Mouse (Mus musculus) midbrain, embryonic 15.5 days (tissue): ENCODE results near the gene Abcb8. TPM values are rescaled to one million over a fixed set of nuclear protein-coding genes. Genes with fewer than 3 reads are reported as not detected.

Experiments used
- ATAC-seq: fragments of 200-750 bp; cut with Nextera tagmentation; replicated peaks from 2 replicates; pipeline ENCODE4 v1.8.0; 2017; ENCODE audit warnings: moderate TSS enrichment
- H3K27ac ChIP-seq: fragments of 300-500 bp; sonication (generic); 2 replicates; pipeline ENCODE4 v1.5.1; 2015; ENCODE audit warnings: mild to moderate bottlenecking, inconsistent platforms
- H3K27me3 ChIP-seq: fragments of 300-500 bp; sonication (generic); replicated peaks from 2 replicates; pipeline ENCODE4 v1.6.1; 2015; ENCODE audit warnings: inconsistent platforms
- H3K36me3 ChIP-seq: fragments of 300-500 bp; sonication (generic); replicated peaks from 2 replicates; pipeline ENCODE4 v1.6.1; 2015; ENCODE audit warnings: inconsistent platforms
- H3K4me1 ChIP-seq: fragments of 300-500 bp; sonication (generic); 2 replicates; pipeline ENCODE4 v1.6.1; 2015; ENCODE audit warnings: inconsistent platforms
- H3K4me2 ChIP-seq: fragments of 300-500 bp; sonication (generic); 2 replicates; pipeline ENCODE4 v1.6.1; 2015; ENCODE audit warnings: inconsistent platforms, mild to moderate bottlenecking, moderate library complexity
- H3K4me3 ChIP-seq: fragments of 300-500 bp; sonication (generic); 2 replicates; pipeline ENCODE4 v1.5.1; 2015; ENCODE audit warnings: mild to moderate bottlenecking, inconsistent platforms
- H3K9ac ChIP-seq: fragments of 300-500 bp; sonication (generic); 2 replicates; pipeline ENCODE4 v1.6.1; 2015; ENCODE audit warnings: mild to moderate bottlenecking, inconsistent platforms
- H3K9me3 ChIP-seq: fragments of 300-500 bp; sonication (generic); 2 replicates; pipeline ENCODE4 v1.6.1; 2016; ENCODE audit warnings: inconsistent platforms
- WGBS: fragments of 180-500 bp; shearing (Covaris S2); methylation state at CpG from one replicate; pipeline ENCODE4 v1.1.7; 2015; ENCODE audit warnings: mixed read lengths; 5-methylcytosine and 5-hydroxymethylcytosine counted together
- polyA plus RNA-seq: library from polyadenylated mRNA; unstranded; fragments of >200 nt; fragmentation: Nextera tagmentation; extraction: Ambion mirVana; gene quantifications from 2 replicates; pipeline ENCODE4 v1.2.1, GENCODE M21; 2015

Gene Abcb8
- polyA plus RNA-seq, result 57.1 and 60.0 TPM in 2 replicates

DNA sequence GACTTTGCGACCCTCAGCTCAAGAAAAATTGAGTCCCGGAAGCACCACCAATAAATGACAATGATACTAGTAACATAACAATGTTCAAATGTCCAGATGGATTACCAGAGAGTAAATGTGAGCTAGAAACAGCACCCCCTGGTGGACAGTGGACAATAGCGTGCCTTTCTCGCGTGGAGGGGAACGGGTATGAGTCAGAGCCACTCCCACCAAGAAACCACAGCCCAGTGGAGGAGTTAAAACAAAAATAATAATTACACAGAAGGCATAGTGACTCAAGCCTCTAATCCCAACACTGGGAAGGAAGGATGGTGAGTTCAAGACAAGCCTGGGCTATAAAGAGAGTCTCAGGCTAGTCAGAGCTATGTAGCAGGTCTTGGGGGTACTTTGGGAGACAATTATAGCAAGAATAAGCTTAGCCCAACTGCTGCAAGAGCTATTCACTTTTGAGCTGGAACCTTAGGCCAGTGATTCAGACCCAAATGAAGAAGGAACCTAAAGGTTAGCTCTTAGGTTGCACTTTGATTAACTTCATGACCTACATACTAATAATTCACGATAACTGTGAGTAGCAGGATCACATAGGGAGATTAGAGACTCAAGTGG, at the start of gene Abcb8:
Gene Abcb8 (plus strand): TSS at position 272 of the 606 bp plus-strand sequence.
- Histone ChIP-seq H3K27me3 (peaks cover 17% of the 10 kb centered on the region), H3K4me2 (peak within 1 kb of the TSS; percentile 60), H3K9ac (peak within 1 kb of the TSS; percentile 55), H3K9me3 (no peaks in the 10 kb centered on the region), H3K4me3 (peak within 1 kb of the TSS; percentile 65), H3K36me3 (no peaks in the 10 kb centered on the region), H3K4me1 (peaks cover 18% of the 10 kb centered on the region), H3K27ac (peak within 1 kb of the TSS; percentile 93)
- no peak for ATAC-seq
- 21% methylated on average over 7 of the region's 7 CpGs for WGBS

DNA sequence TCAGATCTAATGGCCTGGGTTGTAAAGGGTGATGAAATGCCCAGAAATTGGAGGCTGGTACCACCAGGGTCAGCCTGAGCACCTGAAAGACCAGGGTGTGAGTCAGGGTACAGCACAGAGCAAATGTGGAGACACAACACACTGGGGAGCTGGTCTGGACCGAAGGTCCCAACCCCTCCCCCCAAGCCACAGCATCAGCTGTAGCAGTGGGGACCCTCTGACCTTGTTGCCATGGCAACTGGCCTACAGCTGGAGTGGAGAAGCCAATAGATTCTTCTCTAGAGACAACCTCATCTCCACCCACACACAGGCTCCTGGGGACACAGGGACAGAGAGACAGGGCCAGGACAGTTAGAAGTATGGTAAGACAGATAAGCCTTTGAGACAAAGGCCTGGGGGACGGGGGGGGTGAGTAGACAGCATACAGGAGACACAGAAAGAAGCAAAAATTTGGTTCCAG, 49.5 kb upstream of the Abcb8 start:
- WGBS, result 3% methylated on average over 2 of the region's 2 CpGs
- H3K27ac ChIP-seq, result peak overlapping the region; percentile 90
- ATAC-seq, result peak; percentile 55
- H3K27me3 ChIP-seq, result no peaks in the 10 kb centered on the region
- H3K4me3 ChIP-seq, result no peak overlapping the region
- H3K4me1 ChIP-seq, result peaks cover 47% of the 10 kb centered on the region
- no peaks in the 10 kb centered on the region for H3K9me3 ChIP-seq
- H3K36me3 ChIP-seq, result no peaks in the 10 kb centered on the region
- H3K9ac ChIP-seq, result peak overlapping the region; percentile 33
- H3K4me2 ChIP-seq, result peak overlapping the region; percentile 30

DNA sequence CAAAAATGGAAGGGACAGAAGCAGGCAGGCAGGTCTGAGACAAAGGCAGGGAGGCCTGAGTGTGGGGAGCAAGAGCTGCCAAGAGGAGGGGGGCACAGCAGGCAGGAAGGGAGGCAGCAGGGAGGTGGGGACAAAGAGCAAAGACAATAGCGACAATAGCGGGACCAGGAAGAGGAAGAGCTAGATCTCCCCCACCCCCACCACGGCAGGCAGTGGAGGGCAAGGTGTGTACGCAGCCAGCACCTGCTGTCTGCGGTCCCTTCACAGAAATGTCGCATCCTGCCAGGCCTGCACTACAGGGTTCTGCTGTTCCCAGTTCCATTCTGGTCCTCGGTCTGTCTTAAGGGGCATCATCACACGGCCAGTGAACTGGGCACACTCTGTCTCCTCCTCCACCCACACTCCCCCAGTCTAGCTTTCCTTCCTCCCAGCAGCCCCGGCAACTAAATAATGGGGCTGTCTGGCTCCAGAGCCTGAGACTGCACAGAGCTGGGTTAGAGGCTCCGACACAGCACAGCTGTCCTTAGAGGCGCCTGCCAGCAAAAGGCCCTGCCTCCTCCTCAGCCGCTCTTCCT, 48.9 kb upstream of the Abcb8 start:
- Histone ChIP-seq H3K4me1 (peaks cover 53% of the 10 kb centered on the region), H3K27me3 (no peaks in the 10 kb centered on the region), H3K27ac (peak overlapping the region; percentile 90), H3K9me3 (no peaks in the 10 kb centered on the region), H3K36me3 (no peaks in the 10 kb centered on the region), H3K9ac (peak overlapping the region; percentile 33), H3K4me2 (peak overlapping the region; percentile 30), H3K4me3 (no peak overlapping the region)
- 4% methylated on average over 12 of the region's 12 CpGs for WGBS
- ATAC-seq, result peak; percentile 44

DNA sequence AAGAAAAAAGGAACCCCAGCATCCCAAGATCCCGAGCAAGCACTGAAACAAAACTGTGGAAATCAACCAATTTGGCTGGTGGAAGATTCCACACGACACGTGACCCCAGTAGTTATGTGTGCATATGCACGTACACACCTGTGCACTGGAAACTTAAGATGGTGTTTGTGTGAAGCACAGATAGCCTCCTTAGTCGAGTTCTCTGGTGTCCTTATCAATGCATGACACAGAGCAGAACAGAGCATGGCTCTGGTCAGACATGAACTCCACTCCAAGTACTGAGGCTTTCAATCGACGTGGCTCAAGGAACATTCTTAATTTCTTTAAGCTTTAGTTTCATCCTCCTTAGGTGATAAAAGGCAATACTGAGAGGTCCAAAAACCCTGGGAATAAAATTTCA, 47.1 kb upstream of the Abcb8 start:
- H3K27me3 ChIP-seq, result no peaks in the 10 kb centered on the region
- H3K4me3 ChIP-seq, result no peak overlapping the region
- H3K27ac ChIP-seq, result no peak overlapping the region
- no peak overlapping the region for H3K4me2 ChIP-seq
- 90% methylated on average over 7 of the region's 7 CpGs for WGBS
- H3K4me1 ChIP-seq, result peaks cover 68% of the 10 kb centered on the region
- ATAC-seq, result no peak
- no peaks in the 10 kb centered on the region for H3K36me3 ChIP-seq
- H3K9ac ChIP-seq, result no peak overlapping the region
- no peaks in the 10 kb centered on the region for H3K9me3 ChIP-seq

DNA sequence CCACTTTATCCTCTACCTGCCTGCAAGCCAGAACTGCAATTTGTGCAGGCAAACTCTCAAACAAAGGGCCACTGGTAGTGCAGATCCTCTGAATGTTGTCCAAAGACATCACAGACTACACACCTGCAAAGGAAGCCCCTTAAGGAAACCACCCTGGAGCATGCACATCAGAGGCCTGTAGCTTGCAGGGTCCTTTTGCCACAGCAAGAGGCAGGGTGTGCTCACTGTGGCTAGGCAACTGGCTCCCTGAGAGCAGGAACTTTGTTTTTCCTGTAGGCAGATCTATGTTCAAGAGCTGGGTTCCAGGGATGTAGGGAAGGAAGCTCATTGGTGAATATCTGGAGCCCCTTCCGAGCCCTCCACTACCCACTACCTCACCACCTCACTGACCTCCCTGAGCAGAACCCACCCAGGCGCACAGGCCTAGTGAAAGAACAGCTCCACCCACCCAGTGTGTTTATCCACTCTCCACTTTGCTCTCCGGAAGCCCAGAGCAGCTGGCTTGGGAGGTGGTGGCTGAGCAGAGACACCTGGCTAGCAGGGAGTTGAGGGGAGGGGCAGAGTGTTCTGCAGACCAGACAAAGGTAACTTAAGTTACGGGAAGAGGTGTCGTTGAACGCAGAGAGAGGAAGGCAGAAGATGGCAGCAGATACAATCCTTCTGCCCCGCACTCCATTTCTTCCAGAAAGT, 46.1 kb upstream of the Abcb8 start:
- Histone ChIP-seq H3K9ac (0 out of 2 replicates have a peak overlapping the region, but pooled peaks have one; percentile 55), H3K4me1 (peaks cover 73% of the 10 kb centered on the region), H3K27me3 (no peaks in the 10 kb centered on the region), H3K9me3 (no peaks in the 10 kb centered on the region), H3K36me3 (no peaks in the 10 kb centered on the region), H3K27ac (no peak overlapping the region), H3K4me3 (peak overlapping the region; percentile 52), H3K4me2 (peak overlapping the region; percentile 94)
- 72% methylated on average over 7 of the region's 7 CpGs for WGBS
- ATAC-seq, result no peak

DNA sequence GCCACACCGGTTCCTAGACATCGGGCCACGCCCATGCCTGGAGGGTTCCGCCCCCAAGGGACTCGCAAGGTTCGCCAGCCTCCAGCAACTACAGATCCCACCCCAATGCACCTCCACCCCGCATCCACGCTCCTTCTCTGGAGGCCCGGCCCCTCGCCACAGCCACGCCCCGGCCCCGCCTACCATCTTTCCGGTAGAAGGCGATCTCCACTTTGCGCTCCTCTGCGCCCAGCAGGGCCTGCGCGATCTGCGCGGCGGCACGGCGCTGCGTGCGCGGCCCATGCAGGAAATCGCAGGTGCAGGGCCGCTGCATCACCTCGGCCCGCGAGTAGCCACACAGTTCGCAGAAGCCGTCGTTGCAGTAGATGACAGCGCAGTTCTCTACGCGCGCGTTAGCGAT, 45.3 kb upstream of the Abcb8 start:
- ATAC-seq, result peak; percentile 34
- Histone ChIP-seq H3K36me3 (no peaks in the 10 kb centered on the region), H3K27me3 (no peaks in the 10 kb centered on the region), H3K27ac (peak overlapping the region; percentile 58), H3K9ac (peak overlapping the region; percentile 55), H3K4me3 (peak overlapping the region; percentile 52), H3K9me3 (no peaks in the 10 kb centered on the region), H3K4me1 (peaks cover 76% of the 10 kb centered on the region), H3K4me2 (peak overlapping the region; percentile 94)
- under 1% methylated on average over 41 of the region's 41 CpGs for WGBS

DNA sequence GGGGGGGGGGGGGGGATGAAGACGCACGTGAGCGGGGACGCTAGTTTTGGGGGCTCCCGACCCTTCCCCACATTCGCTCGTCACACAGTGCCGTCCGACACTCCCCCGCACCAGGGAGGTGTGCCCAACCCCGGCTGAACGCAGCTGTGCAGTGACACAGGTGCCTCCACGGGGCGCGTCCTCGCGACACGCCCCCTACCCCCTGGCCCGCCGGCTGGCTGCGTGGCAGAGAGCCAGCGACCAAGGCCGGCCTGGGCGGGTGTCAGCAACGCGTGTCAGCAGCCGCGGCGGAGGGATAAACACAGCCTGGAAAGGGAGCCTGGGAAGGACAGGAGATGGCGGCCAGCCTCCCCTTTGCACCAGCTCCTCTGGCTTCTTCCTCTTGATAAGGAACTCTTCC, 44.9 kb upstream of the Abcb8 start:
- Histone ChIP-seq H3K9me3 (no peaks in the 10 kb centered on the region), H3K4me3 (peak overlapping the region; percentile 52), H3K27me3 (no peaks in the 10 kb centered on the region), H3K9ac (peak overlapping the region; percentile 55), H3K4me2 (peak overlapping the region; percentile 94), H3K4me1 (peaks cover 76% of the 10 kb centered on the region), H3K36me3 (no peaks in the 10 kb centered on the region), H3K27ac (peak overlapping the region; percentile 58)
- ATAC-seq, result no peak
- 0% methylated on average over 30 of the region's 30 CpGs for WGBS

DNA sequence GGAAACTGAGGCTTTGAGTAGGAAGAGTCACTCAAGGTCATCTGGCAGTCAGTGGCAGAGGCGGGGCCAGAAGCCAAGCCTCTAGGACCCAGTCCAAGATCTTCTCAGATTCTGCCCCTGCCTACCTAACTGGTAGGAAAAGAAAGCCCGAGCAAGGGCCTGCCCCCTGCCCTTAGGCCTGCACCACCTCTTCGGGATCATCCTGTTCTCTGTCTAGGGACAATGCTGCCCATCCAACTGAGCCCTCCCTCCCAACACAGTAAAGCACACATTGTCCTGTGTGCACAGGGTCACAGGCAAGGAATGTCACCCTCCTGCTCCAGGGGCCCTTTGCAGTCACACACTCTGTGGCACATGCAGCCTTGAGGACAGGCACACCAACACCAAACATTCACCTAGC, 43.4 kb upstream of the Abcb8 start:
- Histone ChIP-seq H3K4me2 (peak overlapping the region; percentile 62), H3K4me1 (peaks cover 60% of the 10 kb centered on the region), H3K27ac (no peak overlapping the region), H3K9ac (peak overlapping the region; percentile 85; the same call in 1 of the 2 replicates), H3K36me3 (no peaks in the 10 kb centered on the region), H3K4me3 (peak overlapping the region; percentile 78), H3K27me3 (no peaks in the 10 kb centered on the region), H3K9me3 (no peaks in the 10 kb centered on the region)
- ATAC-seq, result no peak
- WGBS, result 37% methylated on average over 3 of the region's 3 CpGs

DNA sequence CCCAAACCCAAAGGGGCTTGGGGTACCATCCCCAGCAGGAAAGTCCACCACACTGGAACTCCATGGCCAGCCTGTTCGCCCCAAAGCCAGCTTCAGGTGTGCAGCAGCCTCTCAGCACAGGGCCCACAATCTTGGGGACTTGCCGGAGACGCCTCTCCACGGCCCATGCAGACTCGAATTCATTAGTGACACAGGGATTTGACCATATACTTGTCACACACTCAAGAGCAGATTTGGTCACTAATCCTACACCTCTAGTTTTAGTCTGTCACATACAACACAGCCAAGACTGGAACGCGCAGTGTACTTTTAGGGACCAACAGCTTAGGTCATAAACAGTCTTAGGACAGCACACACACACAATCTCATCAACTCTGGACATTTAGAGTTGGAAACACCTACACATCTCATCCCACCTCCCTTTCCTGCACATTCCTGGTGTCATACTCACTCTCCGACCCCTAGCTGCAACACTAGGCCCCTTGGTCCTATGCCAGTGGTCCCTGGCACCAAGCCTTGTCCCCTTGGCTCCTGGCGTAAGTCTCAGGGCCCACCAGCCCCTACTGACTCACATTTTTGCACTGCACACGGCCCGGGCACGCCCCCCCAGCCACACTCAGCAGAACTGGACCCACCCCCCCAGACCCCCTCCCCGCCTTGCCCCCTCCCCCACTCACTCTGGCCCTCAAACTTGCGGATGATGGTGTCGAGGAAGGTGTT, 42.8 kb upstream of the Abcb8 start:
- no peak; the same call in 1 of the 2 replicates for ATAC-seq
- peak overlapping the region; percentile 62 for H3K4me2 ChIP-seq
- H3K27me3 ChIP-seq, result no peaks in the 10 kb centered on the region
- 28% methylated on average over 15 of the region's 15 CpGs for WGBS
- no peaks in the 10 kb centered on the region for H3K9me3 ChIP-seq
- H3K36me3 ChIP-seq, result no peaks in the 10 kb centered on the region
- peak overlapping the region; percentile 78 for H3K4me3 ChIP-seq
- peak overlapping the region; percentile 91 for H3K27ac ChIP-seq
- peaks cover 54% of the 10 kb centered on the region for H3K4me1 ChIP-seq
- H3K9ac ChIP-seq, result peak overlapping the region; percentile 85

DNA sequence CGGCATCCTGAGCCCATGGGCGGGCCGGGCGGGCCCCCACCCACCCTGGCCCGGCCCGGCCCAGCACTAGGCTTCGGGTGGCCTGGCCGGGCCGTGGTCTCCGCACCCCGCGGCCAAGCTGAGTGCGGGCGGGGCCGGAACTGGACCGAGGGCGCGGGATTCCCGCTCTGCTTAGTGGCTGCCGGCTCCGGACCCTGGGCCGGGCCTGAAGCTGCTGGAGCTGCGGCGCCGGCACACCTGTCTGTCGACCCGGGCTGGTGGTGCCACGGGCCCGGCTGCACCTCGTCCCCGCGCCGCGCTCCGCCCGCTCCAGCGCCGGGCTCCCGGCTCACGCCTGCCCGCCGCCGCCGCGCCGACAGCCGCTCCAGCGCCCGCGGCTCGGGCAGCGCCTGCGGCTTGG, 42.2 kb upstream of the Abcb8 start, which contains the start of gene Kcnh2:
Gene Kcnh2 (minus strand): TSS at position 327 of the 400 bp plus-strand sequence.
- Histone ChIP-seq H3K36me3 (no peaks in the 10 kb centered on the region), H3K9me3 (no peaks in the 10 kb centered on the region), H3K4me2 (peak within 1 kb of the TSS; percentile 62), H3K4me3 (peak within 1 kb of the TSS; percentile 78), H3K9ac (peak within 1 kb of the TSS; percentile 85), H3K4me1 (peaks cover 54% of the 10 kb centered on the region), H3K27me3 (no peaks in the 10 kb centered on the region), H3K27ac (peak within 1 kb of the TSS; percentile 91)
- ATAC-seq, result peak; percentile 57
- WGBS, result 0% methylated on average over 30 of the region's 53 CpGs

DNA sequence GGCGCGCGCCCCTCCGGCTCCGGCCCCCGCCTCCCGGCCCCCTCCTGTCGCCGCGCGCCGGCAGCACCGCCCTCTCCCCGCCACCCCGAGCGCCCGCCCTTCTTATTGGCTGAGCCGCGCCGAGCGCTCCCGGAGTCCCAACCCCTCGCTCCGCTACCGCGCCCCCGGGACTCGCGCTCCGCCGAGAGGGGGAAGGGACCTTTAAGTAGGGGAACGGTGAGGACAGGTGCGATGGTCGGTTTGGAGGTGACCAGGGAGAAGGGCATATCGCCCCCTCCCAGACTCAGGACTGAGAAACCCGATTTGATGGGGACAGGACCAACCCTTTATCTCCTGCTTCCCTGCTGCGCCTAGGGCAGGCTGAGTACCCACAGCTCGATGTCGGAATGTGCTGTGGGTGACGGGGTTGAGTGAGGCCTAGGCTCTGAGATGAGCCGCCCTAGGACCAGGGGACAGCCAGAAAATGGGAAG, 41.7 kb upstream of the Abcb8 start:
- WGBS, result under 1% methylated on average over 34 of the region's 41 CpGs
- peak; percentile 88 for ATAC-seq

More for the DNA sequence above, 41.7 kb upstream of the Abcb8 start:
- Histone ChIP-seq H3K36me3 (no peaks in the 10 kb centered on the region), H3K27me3 (no peaks in the 10 kb centered on the region), H3K4me3 (peak overlapping the region; percentile 78), H3K27ac (peak overlapping the region; percentile 91), H3K9me3 (no peaks in the 10 kb centered on the region), H3K4me2 (peak overlapping the region; percentile 62), H3K4me1 (peaks cover 54% of the 10 kb centered on the region), H3K9ac (peak overlapping the region; percentile 85)
